Mouse (Mus musculus) liver, embryonic 14.5 days (tissue): Measurements from ENCODE around the gene Phldb3. TPM values are rescaled to one million over a fixed set of nuclear protein-coding genes. Genes with fewer than 3 reads are reported as not detected.
A peak's percentile ranks its signal among the peaks of the same experiment; 100 is the strongest.

ENCODE experiments used
- ATAC-seq: fragments of 200-750 bp; cut with Nextera tagmentation; 2 replicates; pipeline ENCODE4 v1.8.0; 2017; ENCODE audit warnings: moderate number of reproducible peaks, mild to moderate bottlenecking, moderate library complexity; ENCODE audit not compliant: insufficient read depth
- DNase-seq, 3 experiments: peaks; one replicate each; pipeline ENCODE4 v3.0.0-alpha.2; 2012 to 2013; ENCODE audit warnings: low read depth in 3 of 3, low spot score in 3 of 3
- H3K27ac ChIP-seq: fragments of 300-500 bp; sonication (generic); 2 replicates; pipeline ENCODE4 v1.5.1; 2014; ENCODE audit warnings: moderate library complexity, mild to moderate bottlenecking, control low read depth, inconsistent platforms
- H3K27me3 ChIP-seq: fragments of 300-500 bp; sonication (generic); 2 replicates; pipeline ENCODE4 v1.6.1; 2014; ENCODE audit warnings: mild to moderate bottlenecking, low read length, moderate library complexity; ENCODE audit not compliant: control insufficient read depth, insufficient read depth
- H3K36me3 ChIP-seq: fragments of 300-500 bp; sonication (generic); replicated peaks from 2 replicates; pipeline ENCODE4 v1.6.1; 2014; ENCODE audit warnings: low read depth; ENCODE audit not compliant: control insufficient read depth, insufficient read depth
- H3K4me1 ChIP-seq, 2 experiments: fragments of 200-500 bp in 1 of 2; fragments of 300-500 bp in 1 of 2; sonication (generic) in 1 of 2; replicated peaks; 2 replicates each; pipeline ENCODE4 v1.6.1; 2012 to 2014; ENCODE audit warnings: antibody characterized with exemption in 1 of 2, inconsistent platforms in 1 of 2, low read length in 1 of 2; ENCODE audit not compliant: control insufficient read depth in 2 of 2, insufficient read depth in 2 of 2
- H3K4me2 ChIP-seq: fragments of 300-500 bp; sonication (generic); 2 replicates; pipeline ENCODE4 v1.6.1; 2014; ENCODE audit warnings: low read depth, mild to moderate bottlenecking, control low read depth, moderate library complexity
- H3K4me3 ChIP-seq, 2 experiments: fragments of 200-500 bp in 1 of 2; fragments of 300-500 bp in 1 of 2; sonication (generic) in 1 of 2; 2 replicates each; pipeline ENCODE4 v1.5.1; 2012 to 2014; ENCODE audit warnings: low read depth in 2 of 2, low read length in 2 of 2, mild to moderate bottlenecking in 2 of 2, control low read depth in 1 of 2, inconsistent platforms in 1 of 2, moderate library complexity in 1 of 2; ENCODE audit not compliant: insufficient read depth in 1 of 2
- H3K9ac ChIP-seq: fragments of 300-500 bp; sonication (generic); replicated peaks from 2 replicates; pipeline ENCODE4 v1.6.1; 2014; ENCODE audit warnings: mild to moderate bottlenecking, control low read depth, moderate library complexity
- H3K9me3 ChIP-seq: fragments of 300-500 bp; sonication (generic); 2 replicates; pipeline ENCODE4 v1.6.1; 2016; ENCODE audit warnings: low read length, mixed read lengths; ENCODE audit not compliant: control insufficient read depth
- CTCF ChIP-seq: IDR thresholded peaks from 2 replicates; pipeline ENCODE4 v1.5.1; 2016; ENCODE audit warnings: antibody characterized with exemption, low read depth, control low read depth
- EP300 ChIP-seq: IDR thresholded peaks from 2 replicates; pipeline ENCODE4 v1.6.1; 2016; ENCODE audit warnings: antibody characterized with exemption, low read depth
- WGBS: fragments of 180-500 bp; shearing (Covaris S2); extraction: QIAGEN DNeasy Blood & Tissue Kit; methylation state at CpG from one replicate; pipeline ENCODE4 v1.1.7; 2014; ENCODE audit not compliant: insufficient replicate concordance; 5-methylcytosine and 5-hydroxymethylcytosine counted together
- polyA plus RNA-seq, 2 experiments: library from polyadenylated mRNA; depleted of rRNA in 1 of 2; stranded (reverse) in 1 of 2; unstranded in 1 of 2; fragments of >200 nt; fragmentation: Nextera tagmentation in 1 of 2; extraction: Ambion mirVana in 1 of 2; gene quantifications; 2 replicates each; pipeline versions ENCODE4 v1.2.1 to v1.2.3; 2012 to 2014

The Phldb3 gene
- polyA plus RNA-seq, 2 experiments: 0.06 to 0.59 TPM

GRCm38 (mm10) chr7:24574224-24574796 lies 36.3 kb upstream of the Phldb3 start:
- Histone ChIP-seq H3K9ac (no peak overlapping the region), H3K9me3 (no peaks in the 10 kb centered on the region), H3K27me3 (no peaks in the 10 kb centered on the region), H3K4me1 (no peaks in the 10 kb centered on the region; a peak in 1 of 4 replicates), H3K27ac (no peak overlapping the region), H3K4me2 (no peak overlapping the region), H3K36me3 (no peaks in the 10 kb centered on the region), H3K4me3 (no peak overlapping the region)
- DNase-seq (no peak), ATAC-seq (peak; percentile 59)
- 58% methylated on average over 12 of the region's 12 CpGs for WGBS
- TF ChIP-seq EP300: no peak
- TF ChIP-seq CTCF: no peak

- Histone ChIP-seq H3K27me3 (no peaks in the 10 kb centered on the region), H3K9ac (no peak overlapping the region), H3K4me3 (no peak overlapping the region), H3K4me2 (no peak overlapping the region), H3K36me3 (no peaks in the 10 kb centered on the region), H3K9me3 (no peaks in the 10 kb centered on the region), H3K4me1 (no peaks in the 10 kb centered on the region; a peak in 1 of 4 replicates), H3K27ac (no peak overlapping the region)
- WGBS: 84% methylated on average over 10 of the region's 10 CpGs
- DNase-seq (no peak), ATAC-seq (no peak)
- TF ChIP-seq EP300: no peak
- no peak for TF ChIP-seq CTCF
These were observed 32.8 kb upstream of the Phldb3 start for GRCm38 (mm10) chr7:24577811-24578210.

GRCm38 (mm10) chr7:24584876-24585275 lies 25.7 kb upstream of the Phldb3 start:
- Histone ChIP-seq H3K36me3 (no peaks in the 10 kb centered on the region), H3K27ac (no peak overlapping the region), H3K9me3 (no peaks in the 10 kb centered on the region), H3K4me2 (no peak overlapping the region), H3K27me3 (peaks cover 7% of the 10 kb centered on the region), H3K9ac (no peak overlapping the region), H3K4me1 (0 out of 4 replicates have a peak, but pooled peaks cover 0 to 2% of the 10 kb centered on the region in 2 experiments), H3K4me3 (no peak overlapping the region)
- ATAC-seq: no peak
- 80% methylated on average over 6 of the region's 6 CpGs for WGBS
- no peak for DNase-seq
- TF ChIP-seq EP300 (no peak), CTCF (no peak)

- TF ChIP-seq CTCF (no peak), EP300 (no peak)
- no peak for DNase-seq
These were observed 24.6 kb upstream of the Phldb3 start for GRCm38 (mm10) chr7:24585995-24586394.

GRCm38 (mm10) chr7:24586828-24587227 lies 23.7 kb upstream of the Phldb3 start:
- TF ChIP-seq CTCF (no peak), EP300 (no peak)
- Histone ChIP-seq H3K4me3 (peak overlapping the region in 1 of 2 experiments; percentile 29; a peak in 1 of 4 replicates), H3K9me3 (no peaks in the 10 kb centered on the region), H3K4me2 (peak overlapping the region; percentile 48), H3K36me3 (no peaks in the 10 kb centered on the region), H3K4me1 (peaks cover 4 to 14% of the 10 kb centered on the region in 2 experiments), H3K27me3 (peaks cover 7% of the 10 kb centered on the region), H3K27ac (no peak overlapping the region), H3K9ac (no peak overlapping the region)
- 5% methylated on average over 8 of the region's 8 CpGs for WGBS
- ATAC-seq (peak; percentile 72), DNase-seq (no peak)

More at GRCm38 (mm10) chr7:24585995-24586394, 24.6 kb upstream of the Phldb3 start:
- peaks cover 7% of the 10 kb centered on the region for H3K27me3 ChIP-seq
- H3K27ac ChIP-seq: no peak overlapping the region
- WGBS: 60% methylated on average over 16 of the region's 16 CpGs
- ATAC-seq: no peak
- H3K36me3 ChIP-seq: no peaks in the 10 kb centered on the region
- no peaks in the 10 kb centered on the region for H3K9me3 ChIP-seq
- H3K4me2 ChIP-seq: no peak overlapping the region
- no peak overlapping the region for H3K4me3 ChIP-seq
- no peak overlapping the region for H3K9ac ChIP-seq
- H3K4me1 ChIP-seq: peaks cover 0 to 5% of the 10 kb centered on the region in 2 experiments; a peak in 2 of 4 replicates
